Mouse (Mus musculus) right cerebral cortex, adult 18-20 months (tissue): ENCODE data around the gene Larp6.

Experiments used
- DNase-seq: peaks from one replicate; pipeline ENCODE4 v3.0.0; 2022; ENCODE audit warnings: mixed read lengths

Larp6 gene

DNA sequence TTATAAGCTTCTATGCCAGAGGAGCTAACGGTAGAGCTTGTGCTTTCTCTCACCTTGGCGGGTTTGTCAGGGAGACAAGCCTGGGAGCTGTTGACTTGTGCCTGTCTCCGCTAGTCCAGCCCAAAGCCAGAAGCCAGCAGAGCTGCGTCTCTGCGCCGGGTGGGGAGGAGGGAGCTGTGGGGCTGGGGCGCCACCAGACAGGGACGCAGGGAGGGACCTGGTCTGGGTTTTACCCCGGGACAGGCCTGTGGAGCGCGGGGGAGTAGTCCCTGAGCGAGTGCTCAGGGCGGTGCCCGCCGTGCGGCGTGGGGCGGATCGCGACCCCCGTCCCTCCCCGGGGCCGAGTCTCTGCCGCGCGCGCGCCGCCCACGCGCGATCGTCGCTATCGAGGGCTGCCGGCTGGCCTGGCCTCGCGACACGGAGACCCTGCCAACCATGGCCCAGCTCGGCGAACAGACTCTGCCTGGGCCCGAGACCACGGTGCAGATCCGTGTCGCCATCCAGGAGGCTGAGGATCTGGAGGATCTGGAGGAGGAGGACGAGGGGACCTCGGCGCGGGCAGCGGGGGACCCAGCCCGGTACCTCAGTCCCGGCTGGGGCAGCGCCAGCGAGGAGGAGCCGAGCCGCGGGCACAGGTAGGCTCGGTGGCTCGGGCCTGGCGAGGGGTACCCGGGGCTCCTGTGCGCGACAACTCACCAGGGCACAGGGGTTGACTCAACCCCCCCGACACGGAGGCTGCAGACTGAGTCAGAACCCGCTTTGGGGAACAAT is at the start of gene Larp6:
Gene Larp6 (plus strand): TSS at position 219 of the 771 bp plus-strand sequence.
- peak; percentile 69 for DNase-seq

GRCm38 (mm10) chr9:60664385-60664784 is 48.4 kb upstream of the Larp6 start:
- DNase-seq: peak; percentile 28

- DNase-seq: no peak
These were observed 47.9 kb upstream of the Larp6 start for GRCm38 (mm10) chr9:60664866-60665265.

DNA sequence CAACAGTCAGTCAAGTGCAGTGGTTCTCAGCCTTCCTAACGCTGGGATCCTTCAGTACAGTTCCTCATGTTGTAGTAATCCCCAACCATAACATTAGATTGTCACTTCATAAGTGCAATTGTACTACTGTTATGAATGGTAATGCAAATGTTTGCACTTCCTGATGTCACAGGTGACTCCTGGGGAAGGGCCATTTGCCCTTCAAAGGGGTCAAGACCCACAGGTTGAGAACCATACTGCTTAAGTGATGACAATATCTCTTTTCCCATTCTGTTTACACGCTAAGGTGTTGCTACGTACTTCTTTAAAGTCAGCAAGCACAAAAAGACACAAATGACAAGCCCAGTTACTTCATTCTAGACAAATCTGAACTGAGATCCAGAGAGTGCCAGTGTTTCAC is 47.3 kb upstream of the Larp6 start:
- no peak for DNase-seq

DNA sequence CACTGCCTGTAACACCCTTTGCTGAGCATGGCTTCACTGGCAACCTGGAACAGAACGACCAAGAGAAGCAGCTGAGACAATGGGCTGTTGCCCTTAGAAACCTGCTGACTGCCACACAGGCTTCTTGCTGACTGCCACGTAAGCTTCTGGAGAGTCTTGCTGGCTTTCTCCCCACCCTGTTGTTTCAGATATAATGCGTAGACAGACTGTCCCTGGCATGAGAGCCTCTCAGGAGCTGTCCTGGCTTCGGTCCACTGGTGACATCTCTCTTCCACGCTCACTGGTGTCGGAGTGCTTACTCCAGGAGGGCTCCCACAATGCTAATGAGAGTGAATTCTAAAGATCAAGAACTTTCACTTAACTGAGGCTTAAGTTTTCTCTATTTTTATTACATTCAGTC is 43.9 kb upstream of the Larp6 start:
- DNase-seq: peak; percentile 30

GRCm38 (mm10) chr9:60672568-60672967 is 40.2 kb upstream of the Larp6 start:
- DNase-seq: no peak

GRCm38 (mm10) chr9:60674780-60675179 is 38.0 kb upstream of the Larp6 start:
- DNase-seq: no peak

DNA sequence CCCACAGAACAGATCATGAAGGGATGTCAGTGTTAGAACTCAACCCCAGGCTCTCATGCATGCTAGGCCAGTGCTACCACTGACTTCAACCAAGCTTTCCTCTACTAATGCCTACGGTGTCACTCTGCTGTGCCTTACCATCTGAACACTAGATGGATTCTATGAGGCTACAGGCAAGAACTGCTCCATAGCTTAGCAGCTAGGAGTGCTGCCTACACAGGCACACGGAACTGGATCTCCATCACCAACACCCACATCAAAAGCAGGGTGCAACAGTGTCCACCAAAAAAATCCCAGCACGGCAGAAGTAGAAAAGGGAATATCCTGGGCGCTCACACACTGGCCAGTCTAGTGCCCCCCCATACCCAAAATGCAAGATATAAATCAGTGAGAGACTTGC is 36.4 kb upstream of the Larp6 start:
- peak; percentile 45 for DNase-seq

GRCm38 (mm10) chr9:60678913-60679312 is 33.9 kb upstream of the Larp6 start:
- DNase-seq: no peak

DNA sequence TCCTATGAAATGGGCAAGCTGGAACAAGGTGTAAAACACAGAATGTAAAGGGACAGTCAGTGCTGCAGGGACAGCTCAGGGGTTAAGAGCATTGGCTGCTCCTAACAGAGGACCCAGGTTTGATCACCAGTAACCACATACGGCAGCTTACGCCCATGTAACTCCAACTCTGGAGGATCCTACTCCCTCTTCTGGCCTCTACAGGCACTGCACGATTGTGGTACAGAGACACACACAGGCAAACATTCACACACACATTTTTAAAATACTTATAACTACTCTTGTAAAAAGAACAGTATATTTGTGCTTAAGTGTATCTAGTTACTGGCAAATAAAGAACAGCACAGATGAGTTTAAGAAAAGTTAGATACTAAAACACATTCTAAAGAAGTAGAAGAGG is 31.8 kb upstream of the Larp6 start:
- no peak for DNase-seq

GRCm38 (mm10) chr9:60682753-60683152 is 30.0 kb upstream of the Larp6 start:
- DNase-seq: peak; percentile 39

DNA sequence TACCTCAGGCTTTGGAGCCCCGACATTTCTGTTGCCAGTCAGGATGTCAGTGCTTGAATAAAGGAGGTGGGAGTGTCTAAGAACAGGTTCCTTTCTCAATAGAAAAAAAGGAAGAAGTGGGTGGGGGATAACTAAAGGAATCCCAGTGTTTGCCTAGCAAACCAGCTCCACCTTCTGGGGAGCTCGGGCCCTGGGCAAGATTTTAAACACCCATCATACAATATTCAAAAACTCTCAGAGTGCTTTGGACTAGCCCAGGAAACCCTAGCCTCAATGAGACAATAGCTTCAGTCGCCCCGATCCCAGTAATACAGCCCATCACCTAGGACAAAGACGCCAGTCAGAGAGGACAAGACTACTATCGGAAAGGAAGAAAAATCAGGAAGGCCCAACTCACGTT is 25.4 kb upstream of the Larp6 start:
- peak; percentile 64 for DNase-seq

GRCm38 (mm10) chr9:60687891-60688324 is 24.9 kb upstream of the Larp6 start, which contains the start of gene Lrrc49:
Gene Lrrc49, minus strand, starts transcription at chr9:60688158.
- peak; percentile 91 for DNase-seq

DNA sequence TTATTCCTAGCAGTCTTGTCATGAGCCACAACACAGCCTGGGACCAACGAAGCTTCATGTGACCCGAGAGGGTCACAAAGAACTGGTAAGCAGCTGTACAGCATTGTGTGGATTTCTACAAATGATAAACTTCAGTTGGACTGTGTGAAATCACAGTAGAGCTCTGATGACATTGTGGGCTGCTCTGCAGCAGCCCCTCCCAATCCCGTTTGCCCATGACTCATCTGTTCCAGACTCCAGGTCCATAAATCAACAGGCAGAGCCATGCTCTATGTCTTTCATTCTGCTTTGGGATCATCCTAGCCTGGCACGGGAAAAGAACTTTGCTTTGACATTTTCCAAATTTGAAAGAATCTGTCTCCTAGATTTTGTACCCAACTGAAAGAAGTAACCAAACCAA is 20.2 kb upstream of the Larp6 start:
- DNase-seq: no peak

GRCm38 (mm10) chr9:60693986-60694385 is 18.8 kb upstream of the Larp6 start:
- DNase-seq: no peak

GRCm38 (mm10) chr9:60696271-60696985 is 16.4 kb upstream of the Larp6 start:
- DNase-seq: no peak

DNA sequence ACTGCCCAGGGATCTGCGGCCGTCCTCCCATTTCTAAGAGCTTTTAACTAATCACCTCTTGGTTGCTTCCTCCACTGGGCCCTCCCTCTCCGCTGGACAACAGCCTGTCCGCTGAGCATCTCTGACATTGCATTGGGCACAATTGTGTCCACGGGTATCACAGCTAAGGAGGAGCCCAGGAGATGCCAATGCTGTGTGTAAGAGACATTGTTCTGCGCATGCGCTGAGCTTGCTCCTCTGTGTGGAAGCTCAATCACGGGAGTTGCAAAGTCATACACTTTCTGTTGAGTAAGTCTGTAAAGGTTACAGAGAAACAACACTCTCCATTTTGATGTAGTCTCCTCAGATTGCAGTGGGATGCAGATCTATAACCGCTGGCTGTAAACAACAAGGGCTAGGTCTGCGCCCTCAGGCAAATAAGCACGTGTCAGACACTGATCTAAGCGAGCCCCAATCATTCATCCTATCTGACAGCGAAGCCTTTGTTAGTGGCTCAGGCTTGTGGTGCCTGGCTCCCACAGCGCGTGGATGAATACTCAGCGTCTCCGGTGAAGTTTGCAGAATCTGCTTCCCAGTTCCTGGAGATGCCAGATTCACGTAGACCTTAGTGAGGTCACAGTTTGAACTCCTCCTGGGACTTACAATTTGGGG is 13.1 kb upstream of the Larp6 start:
- DNase-seq: no peak

DNA sequence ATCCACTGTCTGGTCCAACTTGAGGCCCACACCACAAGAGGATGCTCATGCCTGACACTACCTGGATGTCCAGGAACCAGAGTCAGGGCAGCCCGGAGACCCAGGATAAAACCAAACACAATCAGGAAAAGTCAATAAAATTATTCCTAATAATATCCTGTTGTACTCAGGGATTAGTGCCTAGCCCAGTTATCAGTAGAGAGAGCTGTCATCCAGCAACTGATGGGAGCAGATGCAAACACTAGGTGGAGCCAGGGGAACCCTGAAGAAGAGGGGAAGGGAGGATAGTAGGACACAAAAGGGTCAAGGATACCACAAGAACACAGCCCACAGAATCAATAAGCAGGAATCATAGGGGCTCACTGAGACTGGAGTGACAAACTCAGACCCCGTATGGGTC is 5.2 kb upstream of the Larp6 start:
- no peak for DNase-seq

GRCm38 (mm10) chr9:60708606-60709005 is 4.2 kb upstream of the Larp6 start:
- no peak for DNase-seq

DNA sequence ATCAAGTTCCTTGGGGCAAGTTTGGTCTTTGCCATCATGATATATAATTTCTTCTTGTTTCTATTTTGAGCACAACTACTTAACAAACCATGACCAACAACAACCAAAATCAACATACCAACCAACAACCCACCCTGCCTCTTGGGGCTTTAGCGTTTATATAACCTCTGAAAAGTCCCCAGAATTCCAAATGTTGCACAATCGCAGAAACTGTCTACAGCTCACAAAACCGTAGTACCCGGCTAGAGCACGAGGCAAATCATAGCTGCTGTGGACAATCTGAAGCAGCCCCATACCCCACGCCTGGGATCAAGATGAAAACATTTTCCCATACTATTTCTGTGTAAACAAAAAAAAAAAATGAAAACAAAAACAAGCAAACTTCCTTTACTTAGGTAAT is 3.1 kb upstream of the Larp6 start:
- DNase-seq: no peak

DNA sequence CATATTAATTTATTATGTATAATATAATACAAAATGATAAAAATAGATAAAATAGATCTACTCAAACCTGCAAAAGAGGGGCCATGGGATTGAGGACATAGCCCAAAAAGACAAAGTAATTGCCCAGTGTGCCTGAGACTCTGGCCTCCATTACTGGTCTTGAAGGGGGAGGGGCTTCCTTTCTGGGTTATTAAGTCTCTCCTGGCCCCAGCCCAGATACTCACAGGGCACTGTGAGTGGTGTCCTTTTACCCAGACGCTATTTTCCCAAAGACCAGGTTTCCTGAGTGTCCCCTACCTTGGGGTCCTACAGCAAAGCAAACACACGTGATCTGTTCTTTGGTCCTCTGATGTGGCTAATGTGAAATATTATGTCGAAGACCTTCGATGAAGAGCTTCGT is 778 bp upstream of the Larp6 start:
- DNase-seq: no peak

- peak; percentile 21 for DNase-seq
These were observed 827 bp downstream of the Larp6 start for GRCm38 (mm10) chr9:60713616-60714015.

DNA sequence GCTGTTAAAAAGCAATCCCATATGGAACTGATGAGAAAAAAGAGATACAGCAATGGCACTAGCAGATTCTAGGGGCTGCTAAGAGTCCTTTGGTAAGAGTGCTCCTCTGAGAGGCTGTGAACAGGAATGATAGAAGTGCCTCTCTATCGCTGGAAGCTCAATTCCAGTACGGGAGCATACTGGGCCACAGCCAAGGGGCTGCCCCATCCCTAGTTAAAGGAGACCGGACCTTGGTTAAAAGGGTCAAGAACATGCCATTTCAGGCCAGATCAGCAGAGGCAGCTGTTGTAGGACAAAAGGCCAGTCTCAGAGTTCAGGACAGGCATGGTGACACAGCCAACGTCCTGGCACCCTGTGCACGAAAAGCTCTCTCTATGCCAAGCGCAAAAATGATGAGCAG is 1.4 kb downstream of the Larp6 start:
- DNase-seq: peak; percentile 34

- DNase-seq: peak; percentile 59
These were observed 2.5 kb downstream of the Larp6 start for GRCm38 (mm10) chr9:60715271-60715670.
